Mouse (Mus musculus) lung, postnatal 0 days (tissue): ENCODE measurements around the gene Csrp1.
A peak's percentile ranks its signal among the peaks of the same experiment; 100 is the strongest.

Experiments
- CTCF ChIP-seq: IDR thresholded peaks from 2 replicates; pipeline ENCODE4 v1.5.1; 2016; ENCODE audit warnings: antibody characterized with exemption, mild to moderate bottlenecking
- EP300 ChIP-seq: IDR thresholded peaks from 2 replicates; pipeline ENCODE4 v1.6.1; 2016; ENCODE audit warnings: antibody characterized with exemption, mild to moderate bottlenecking, control low read depth

- TF ChIP-seq CTCF (peak; percentile 99), EP300 (no peak)
These were observed 49.3 kb upstream of the Csrp1 start for GRCm38 (mm10) chr1:135670397-135671130.
